Mouse (Mus musculus): ENCODE measurements around the gene Adamts8. TPM values are rescaled to one million over a fixed set of nuclear protein-coding genes. Genes with fewer than 3 reads are reported as not detected.

The Adamts8 gene
- total RNA-seq, 2 experiments from 2014 or later = 4.5 to 4.8 TPM

- no peak overlapping the region for H3K27ac ChIP-seq
- no peak overlapping the region for H3K4me3 ChIP-seq
- no peak for DNase-seq (ENCODE audit: extremely low spot score in 1 of 2, low spot score in 2 of 2)
- TF ChIP-seq CTCF (IDR thresholded peaks at IDR 0.05) = no peak
- intact Hi-C loops (cut with DNase I) = no loop called here
Measured at GRCm38 (mm10) chr9:30910491-30910890, 31.9 kb upstream of the Adamts8 start.

- H3K27ac ChIP-seq = no peak overlapping the region
- no peak for DNase-seq (ENCODE audit: extremely low spot score in 1 of 2, low spot score in 2 of 2)
- TF ChIP-seq CTCF (IDR thresholded peaks at IDR 0.05) = no peak
- intact Hi-C loops (cut with DNase I) = no loop called here
- H3K4me3 ChIP-seq = no peak overlapping the region
Measured at GRCm38 (mm10) chr9:30912161-30912560, 30.2 kb upstream of the Adamts8 start.

- Histone ChIP-seq H3K4me3 (no peak overlapping the region), H3K27ac (no peak overlapping the region)
- no peak for TF ChIP-seq CTCF (IDR thresholded peaks at IDR 0.05)
- DNase-seq (ENCODE audit: extremely low spot score in 1 of 2, low spot score in 2 of 2) = no peak
- intact Hi-C loops (cut with DNase I) = no loop called here
Measured at GRCm38 (mm10) chr9:30913429-30913828, 28.9 kb upstream of the Adamts8 start.

GRCm38 (mm10) chr9:30914241-30914640 lies 28.1 kb upstream of the Adamts8 start:
- DNase-seq (ENCODE audit: extremely low spot score in 1 of 2, low spot score in 2 of 2) = no peak
- intact Hi-C loops (cut with DNase I) = no loop called here
- TF ChIP-seq CTCF (IDR thresholded peaks at IDR 0.05) = no peak
- Histone ChIP-seq H3K4me3 (no peak overlapping the region), H3K27ac (no peak overlapping the region)

- DNase-seq (ENCODE audit: extremely low spot score in 1 of 2, low spot score in 2 of 2) = no peak
- no peak for TF ChIP-seq CTCF (IDR thresholded peaks at IDR 0.05)
- Histone ChIP-seq H3K27ac (no peak overlapping the region), H3K4me3 (no peak overlapping the region)
- intact Hi-C loops (cut with DNase I) = no loop called here
Measured at GRCm38 (mm10) chr9:30916266-30916968, 25.9 kb upstream of the Adamts8 start.

GRCm38 (mm10) chr9:30918466-30919356 lies 23.7 kb upstream of the Adamts8 start:
- no peak overlapping the region for H3K27ac ChIP-seq
- no peak for TF ChIP-seq CTCF (IDR thresholded peaks at IDR 0.05)
- no peak for DNase-seq (ENCODE audit: extremely low spot score in 1 of 2, low spot score in 2 of 2)
- H3K4me3 ChIP-seq = no peak overlapping the region
- intact Hi-C loops (cut with DNase I) = no loop called here

- no peak overlapping the region for H3K27ac ChIP-seq
- intact Hi-C loops (cut with DNase I) = no loop called here
Measured at GRCm38 (mm10) chr9:30919686-30920085, 22.7 kb upstream of the Adamts8 start.

GRCm38 (mm10) chr9:30920736-30921135 lies 21.6 kb upstream of the Adamts8 start:
- intact Hi-C loops (cut with DNase I) = no loop called here
- TF ChIP-seq CTCF (IDR thresholded peaks at IDR 0.05) = peak; percentile 51
- no peak for DNase-seq (ENCODE audit: extremely low spot score in 1 of 2, low spot score in 2 of 2)
- Histone ChIP-seq H3K4me3 (no peak overlapping the region), H3K27ac (no peak overlapping the region)

More at GRCm38 (mm10) chr9:30919686-30920085, 22.7 kb upstream of the Adamts8 start:
- no peak for DNase-seq (ENCODE audit: extremely low spot score in 1 of 2, low spot score in 2 of 2)
- TF ChIP-seq CTCF (IDR thresholded peaks at IDR 0.05) = no peak
- no peak overlapping the region for H3K4me3 ChIP-seq

GRCm38 (mm10) chr9:30921261-30922103 lies 20.9 kb upstream of the Adamts8 start:
- TF ChIP-seq CTCF (IDR thresholded peaks at IDR 0.05) = no peak
- H3K27ac ChIP-seq = no peak overlapping the region
- peak overlapping the region; percentile 53 for H3K4me3 ChIP-seq
- intact Hi-C loops (cut with DNase I) = no loop called here
- no peak for DNase-seq (ENCODE audit: extremely low spot score in 1 of 2, low spot score in 2 of 2)

- intact Hi-C loops (cut with DNase I) = no loop called here
- peak; percentile 5 for TF ChIP-seq CTCF (IDR thresholded peaks at IDR 0.05)
- Histone ChIP-seq H3K4me3 (peak within 1 kb of the TSS; percentile 53), H3K27ac (no peak within 1 kb of the TSS)
- peak; percentile 28 to 38 for DNase-seq (ENCODE audit: extremely low spot score in 1 of 2, low spot score in 2 of 2)
Measured at GRCm38 (mm10) chr9:30922197-30922894, 20.0 kb upstream of the Adamts8 start, which contains the start of gene Adamts15. Adamts15 (minus strand) TSS chr9:30922452.

GRCm38 (mm10) chr9:30928759-30929158 lies 13.6 kb upstream of the Adamts8 start:
- intact Hi-C loops (cut with DNase I) = no loop called here
- H3K4me3 ChIP-seq = no peak overlapping the region
- TF ChIP-seq CTCF (IDR thresholded peaks at IDR 0.05) = no peak
- no peak overlapping the region for H3K27ac ChIP-seq
- no peak for DNase-seq (ENCODE audit: extremely low spot score in 1 of 2, low spot score in 2 of 2)

Measured in left cerebral cortex, adult 2 months (tissue).